Mouse (Mus musculus) liver (tissue): ENCODE measurements around the gene Ran.
"Not testable (repeated sequence)": the region's sequence is repeated elsewhere in the genome, so short reads cannot be mapped to it uniquely, and the experiment has no call there.

Experiments used
- DNase-seq: peaks from one replicate; pipeline ENCODE4 v3.0.0-alpha.2; 2020; ENCODE audit warnings: mixed read lengths

The Ran gene

GRCm38 (mm10) chr5:129019497-129020299 lies at the start of gene Ran:
Gene Ran (plus strand): TSS chr5:129020069.
- peak; percentile 96 for DNase-seq

DNA sequence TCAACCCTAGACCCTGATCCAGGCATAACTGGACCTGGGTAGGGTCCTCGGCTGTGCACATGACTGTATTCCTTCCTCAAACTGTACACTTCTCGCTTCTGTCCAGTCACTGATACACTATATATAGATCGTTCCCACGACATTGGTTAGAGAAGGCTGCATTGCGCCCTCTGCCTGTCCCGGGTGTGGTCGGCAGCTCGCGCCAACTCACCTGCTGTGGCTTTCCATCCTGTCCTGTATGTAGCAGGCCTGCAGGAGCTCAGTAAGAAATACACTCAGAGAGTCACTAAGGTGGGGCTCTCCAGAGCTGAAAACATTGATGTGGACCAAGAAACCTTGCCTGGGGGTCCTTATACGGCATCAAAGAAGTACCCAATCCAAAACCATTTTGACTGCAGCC lies 49.0 kb upstream of the Ran start:
- DNase-seq = no peak

- DNase-seq = peak; percentile 67
Measured at GRCm38 (mm10) chr5:128971298-128971697, 48.6 kb upstream of the Ran start.

DNA sequence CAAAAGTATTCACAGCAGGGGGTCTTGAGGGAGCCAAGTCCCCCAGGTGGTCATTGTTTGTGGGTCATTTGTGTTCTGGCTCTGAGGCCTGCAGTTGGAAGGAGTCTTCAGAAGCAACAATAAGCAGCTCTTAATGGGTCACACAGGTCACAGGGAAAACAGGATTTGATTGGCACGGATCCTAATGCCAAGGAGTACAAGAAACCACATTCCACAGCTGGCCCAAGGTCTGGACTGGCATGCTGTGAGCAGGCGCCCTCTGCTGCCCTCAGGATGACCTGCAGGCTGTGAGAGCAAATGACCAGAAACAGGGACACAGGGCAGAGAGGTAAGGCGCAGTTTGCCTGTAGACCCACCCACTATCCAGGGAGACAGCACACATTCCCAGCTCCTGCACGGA lies 43.6 kb upstream of the Ran start:
- DNase-seq = peak; percentile 39

- DNase-seq = not testable (repeated sequence)
Measured at GRCm38 (mm10) chr5:128977466-128977865, 42.4 kb upstream of the Ran start.

- no peak for DNase-seq
Measured at GRCm38 (mm10) chr5:128978957-128979356, 40.9 kb upstream of the Ran start.

DNA sequence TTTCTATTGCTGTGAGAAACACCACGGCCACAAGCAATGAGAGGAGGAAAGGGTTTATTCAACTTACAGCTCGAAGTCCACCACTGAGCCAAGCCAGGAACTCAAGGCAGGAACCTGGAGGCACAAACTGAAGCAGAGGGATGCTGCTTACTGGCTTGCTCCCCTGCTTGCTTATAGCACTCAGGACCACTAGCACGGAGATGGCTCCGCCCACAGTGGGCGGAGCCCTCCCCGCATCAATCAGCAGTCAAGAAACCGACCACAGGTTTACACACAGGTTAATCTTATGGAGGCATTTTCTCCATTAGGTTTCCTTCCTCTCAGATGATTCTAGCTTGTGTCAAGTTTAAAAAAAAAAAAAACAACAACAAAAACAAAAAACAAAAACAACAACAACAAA lies 39.0 kb upstream of the Ran start:
- DNase-seq = no peak

- peak; percentile 74 for DNase-seq
Measured at GRCm38 (mm10) chr5:128981607-128982006, 38.3 kb upstream of the Ran start.

DNA sequence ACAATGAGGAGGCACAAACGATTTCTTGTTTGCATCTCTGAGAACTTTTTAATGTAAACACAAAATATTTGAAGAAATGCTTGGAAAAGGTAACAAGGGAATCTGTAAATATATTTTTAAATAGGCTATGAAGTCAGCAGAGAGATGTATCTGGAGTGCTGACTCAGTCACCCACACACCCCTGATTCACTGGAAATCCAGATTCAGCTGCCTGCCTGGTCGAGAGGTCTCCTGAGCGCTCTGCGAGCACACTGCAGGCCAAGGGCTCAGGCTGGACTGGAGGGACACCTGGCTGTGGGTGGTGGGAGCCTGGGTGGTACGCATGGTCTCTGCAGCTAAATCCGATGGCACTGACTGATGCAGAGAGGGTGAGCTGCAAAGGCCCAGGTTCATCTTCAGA lies 35.3 kb upstream of the Ran start:
- no peak for DNase-seq

- no peak for DNase-seq
Measured at GRCm38 (mm10) chr5:128985946-128986345, 33.9 kb upstream of the Ran start.

DNA sequence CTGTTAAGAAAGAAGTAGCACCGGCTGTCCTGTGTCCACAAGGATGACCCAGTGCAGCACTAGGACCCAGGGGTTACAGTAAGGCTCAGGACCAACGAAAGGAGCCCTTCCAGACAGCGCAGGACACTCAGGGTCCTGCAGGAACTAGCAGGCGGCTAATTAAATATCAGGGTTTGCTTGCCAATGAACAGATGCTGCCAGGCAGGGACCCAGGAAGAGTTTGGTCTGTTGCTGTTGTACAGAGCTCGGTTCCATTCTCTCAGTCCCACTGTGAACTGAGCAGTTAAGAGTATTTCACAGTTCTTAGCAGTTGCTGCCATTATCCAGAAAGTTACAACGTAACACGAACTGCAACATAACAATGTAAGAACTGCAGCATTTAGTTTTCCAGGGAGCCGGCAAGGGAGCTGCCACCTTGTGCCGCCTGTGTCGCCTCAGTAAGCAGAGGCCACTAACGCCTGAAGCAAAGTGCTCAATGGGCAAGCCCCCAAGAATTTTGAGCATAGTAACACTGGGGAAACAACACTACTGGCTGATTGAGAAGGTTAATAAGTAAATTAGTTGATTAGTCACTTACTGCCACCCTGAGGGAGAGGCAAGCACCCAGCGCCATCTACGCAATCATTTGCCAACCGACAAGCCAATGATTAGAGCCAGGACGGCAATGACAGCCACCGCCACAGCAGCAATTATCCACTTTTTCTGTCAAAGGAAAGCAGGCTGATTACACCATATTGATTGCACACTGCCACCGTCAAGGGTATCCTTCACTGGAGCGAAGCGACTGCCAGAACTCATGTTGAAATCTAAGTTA lies 32.5 kb upstream of the Ran start:
- no peak for DNase-seq

GRCm38 (mm10) chr5:129000706-129001468 lies 19.0 kb upstream of the Ran start:
- peak; percentile 93 for DNase-seq

DNA sequence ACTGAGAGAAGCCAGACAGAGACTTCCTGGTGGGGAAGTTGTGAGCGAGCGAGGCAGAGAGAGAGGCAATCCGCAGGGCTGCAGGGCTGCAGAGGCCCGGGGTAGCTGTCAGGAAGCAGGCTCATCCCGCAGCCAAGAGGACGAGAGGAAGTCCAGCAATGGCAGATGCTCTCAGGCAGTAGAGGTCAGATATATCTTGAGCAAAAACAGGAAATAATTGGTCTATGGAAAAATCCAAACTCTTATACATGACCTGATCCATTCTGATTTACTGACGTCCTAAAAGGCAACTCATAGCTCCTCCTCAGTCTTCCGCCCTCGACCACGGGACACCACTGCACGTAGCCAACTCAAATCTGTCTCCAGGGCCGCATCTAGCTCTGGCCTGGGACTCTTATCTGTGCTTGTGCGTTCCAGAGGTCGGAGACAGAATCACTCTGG lies 17.3 kb upstream of the Ran start:
- peak; percentile 59 for DNase-seq

- no peak for DNase-seq
Measured at GRCm38 (mm10) chr5:129005416-129005815, 14.5 kb upstream of the Ran start.

DNA sequence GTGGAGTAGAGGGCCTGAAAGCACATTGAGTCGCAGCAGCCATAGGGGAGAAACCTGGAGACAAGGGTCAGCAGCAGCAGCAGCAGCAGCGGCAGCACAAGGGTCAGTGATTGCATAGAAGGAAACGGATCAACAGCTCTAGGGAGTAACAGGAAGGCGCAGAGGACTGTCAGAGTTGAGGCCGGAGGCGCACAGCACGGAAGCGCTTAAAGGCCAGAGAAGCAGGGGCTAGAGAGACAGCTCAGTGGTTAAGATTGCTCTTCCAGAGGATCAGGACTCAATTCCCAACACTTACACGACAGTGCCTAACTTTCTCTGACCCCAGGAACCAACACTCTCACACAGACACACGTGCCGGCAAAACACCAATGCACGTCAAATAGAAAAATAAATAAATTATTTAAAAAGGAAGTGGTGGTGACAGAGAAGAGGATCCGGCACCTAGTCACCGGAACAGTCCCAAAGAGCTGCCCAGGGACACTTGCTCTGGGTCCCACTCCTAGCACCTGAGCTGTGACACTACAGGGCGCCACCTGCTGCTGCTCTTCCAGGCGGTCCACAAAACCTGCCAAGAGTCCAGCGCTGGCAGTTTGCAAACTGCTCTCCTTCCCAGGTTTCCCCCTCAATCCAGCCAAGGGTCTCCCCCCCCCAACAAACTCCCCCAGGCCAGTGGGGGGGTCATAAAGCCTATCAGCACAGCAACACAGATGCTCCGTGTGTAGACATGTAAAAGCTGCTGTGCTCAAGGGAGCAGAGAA lies 13.7 kb upstream of the Ran start:
- DNase-seq = peak; percentile 81

DNA sequence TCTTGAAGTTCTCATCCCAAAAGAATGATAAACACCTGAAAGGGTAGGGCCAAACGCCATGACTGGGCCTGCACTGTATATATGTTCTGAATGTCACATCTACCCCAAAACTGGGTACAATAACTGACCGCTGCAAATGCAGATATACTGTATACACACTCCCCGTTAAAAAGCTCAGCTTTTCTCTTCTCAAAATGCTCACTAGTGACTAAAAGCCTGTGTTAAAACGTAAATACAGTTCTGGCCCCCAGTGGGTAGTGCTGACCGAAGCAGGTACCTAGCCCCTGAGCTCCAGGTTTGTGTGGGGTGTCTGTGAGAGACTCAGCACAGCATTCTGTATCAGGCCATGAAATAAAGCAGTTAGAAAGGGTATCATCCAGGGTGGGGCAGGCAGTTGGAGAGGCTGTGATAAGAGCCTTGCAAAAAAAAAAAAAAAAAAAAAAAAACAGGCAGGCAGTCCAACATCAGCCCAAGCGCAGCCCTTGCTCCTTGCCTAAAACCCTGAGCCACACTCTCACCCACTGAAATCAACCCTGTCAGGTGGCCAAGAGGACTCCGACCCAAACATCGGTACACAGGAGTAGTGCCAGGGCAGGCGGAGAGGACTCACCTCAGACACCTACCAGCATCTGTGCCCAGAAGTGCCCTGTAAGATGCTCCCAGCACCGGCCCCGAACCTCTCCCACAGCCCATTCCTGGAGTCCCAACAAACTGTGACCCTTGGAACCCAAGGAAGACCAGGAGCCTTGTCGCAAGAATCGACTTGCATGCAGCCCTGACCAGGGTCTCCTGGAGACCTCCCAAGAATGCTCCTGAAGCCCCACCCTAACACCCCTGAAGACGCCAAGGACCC lies 12.5 kb upstream of the Ran start:
- DNase-seq = peak; percentile 78

GRCm38 (mm10) chr5:129008008-129008407 lies 11.9 kb upstream of the Ran start:
- peak; percentile 59 for DNase-seq

DNA sequence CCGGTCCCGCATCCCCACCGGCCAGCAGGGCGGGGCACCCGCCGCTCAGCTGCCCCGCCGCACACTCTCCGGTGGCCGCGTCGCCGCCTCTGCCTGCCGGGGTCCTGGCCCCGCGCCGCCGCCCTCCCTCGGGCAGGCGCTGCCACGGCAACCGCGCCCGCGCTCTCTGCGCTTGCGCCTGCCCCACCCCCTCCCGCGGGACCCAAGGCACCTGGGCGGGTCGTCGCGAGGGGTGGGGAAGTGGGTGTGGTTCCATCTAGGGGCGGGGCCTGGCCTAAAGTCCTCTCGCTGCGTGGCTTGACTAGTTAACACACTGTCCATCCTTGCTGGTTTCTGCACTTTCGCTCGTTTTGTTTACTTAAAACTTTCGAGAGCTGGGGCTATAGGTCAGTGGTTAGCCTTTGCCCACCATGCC lies 11.4 kb upstream of the Ran start, which contains the start of gene Stx2:
Gene Stx2, minus strand, starts transcription at position 163 of the 415 bp plus-strand sequence.
- peak; percentile 98 for DNase-seq

DNA sequence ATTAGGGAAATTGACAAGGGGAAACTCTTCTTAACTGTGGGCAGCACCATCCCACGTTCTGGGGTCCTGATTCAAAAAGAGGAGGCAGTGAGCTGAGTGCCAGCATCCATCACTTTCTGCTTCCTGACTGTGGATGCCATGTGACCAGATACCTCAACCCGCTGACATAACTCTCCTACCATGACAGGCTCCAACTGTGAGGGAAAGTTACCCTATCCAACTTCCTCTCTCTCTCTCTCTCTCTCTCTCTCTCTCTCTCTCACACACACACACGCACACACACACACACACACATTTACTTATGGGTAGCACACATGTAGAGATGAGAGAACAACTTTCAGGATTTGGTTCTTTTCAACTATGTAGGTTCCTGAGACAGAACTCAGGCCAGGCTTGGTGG lies 10.3 kb upstream of the Ran start:
- no peak for DNase-seq

DNA sequence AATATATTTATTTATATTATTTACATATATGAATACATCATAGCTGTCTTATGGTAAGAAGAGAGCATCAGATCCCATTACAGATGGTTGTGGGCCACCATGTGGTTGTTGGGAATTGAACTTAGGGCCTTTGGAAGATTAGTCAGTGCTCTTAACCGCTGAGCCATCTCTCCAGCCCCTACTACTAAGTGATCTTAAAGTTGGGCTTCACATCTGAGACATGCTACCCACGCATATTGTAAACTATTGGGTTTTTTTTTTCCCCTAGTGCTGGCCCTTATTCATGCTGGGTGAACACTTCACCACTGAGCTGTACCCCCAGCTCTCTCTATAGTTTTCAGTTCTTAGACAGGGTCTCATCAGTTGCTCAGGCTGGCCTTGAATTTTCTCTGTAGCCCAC lies 8.9 kb upstream of the Ran start:
- DNase-seq = no peak

DNA sequence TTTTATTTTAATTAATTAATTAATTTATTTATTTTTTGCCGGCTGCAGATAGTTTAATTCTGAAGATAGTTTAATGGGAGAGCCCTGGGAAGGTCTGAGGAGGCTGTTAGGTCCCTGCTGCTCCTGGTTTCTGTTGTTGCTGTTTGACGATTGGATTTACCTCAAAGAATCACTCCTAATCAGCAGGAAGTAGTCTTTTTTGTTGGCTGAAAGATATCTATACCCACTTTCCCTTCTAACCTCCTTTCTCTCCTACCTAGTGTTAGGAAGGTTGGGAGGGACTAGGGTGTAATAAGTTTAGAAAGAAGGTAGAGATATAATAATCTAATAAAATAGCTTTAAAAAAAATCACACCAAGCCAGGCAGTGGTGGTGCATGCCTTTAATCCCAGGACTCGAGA lies 4.8 kb upstream of the Ran start:
- DNase-seq = no peak
